Mouse (Mus musculus): ENCODE results near the gene Spsb1. TPM values are rescaled to one million over a fixed set of nuclear protein-coding genes. Genes with fewer than 3 reads are reported as not detected.

Gene Spsb1
- polyA plus RNA-seq, 1 experiment from 2014 or later, result 4.5 TPM

GRCm38 (mm10) chr4:149964285-149964684, 9.4 kb upstream of the Spsb1 start:
- Histone ChIP-seq H3K4me1 (0 out of 2 replicates have a peak, but pooled peaks cover 5% of the 10 kb centered on the region), H3K4me2 (no peak overlapping the region), H3K4me3 (no peak overlapping the region), H3K36me3 (ENCODE audit: poor library complexity, severe bottlenecking) (no peaks in the 10 kb centered on the region), H3K27me3 (no peaks in the 10 kb centered on the region), H3K9me3 (replicated peaks) (no peaks in the 10 kb centered on the region), H3K27ac (no peak overlapping the region), H3K9ac (no peak overlapping the region)
- WGBS, result 83% methylated on average over 8 of the region's 8 CpGs
- no peak for ATAC-seq

- 89% methylated on average over 7 of the region's 7 CpGs for WGBS
- ATAC-seq, result no peak
- no peak overlapping the region for H3K4me2 ChIP-seq
- no peak overlapping the region for H3K9ac ChIP-seq
- no peak overlapping the region for H3K4me3 ChIP-seq
- H3K27me3 ChIP-seq, result peaks cover 21% of the 10 kb centered on the region
- H3K9me3 ChIP-seq (replicated peaks), result no peaks in the 10 kb centered on the region
- no peaks in the 10 kb centered on the region for H3K4me1 ChIP-seq
- no peaks in the 10 kb centered on the region for H3K36me3 ChIP-seq (ENCODE audit: poor library complexity, severe bottlenecking)
- no peak overlapping the region for H3K27ac ChIP-seq
Measured at GRCm38 (mm10) chr4:149960391-149960790, 5.5 kb upstream of the Spsb1 start.

GRCm38 (mm10) chr4:149959816-149960215, 5.0 kb upstream of the Spsb1 start:
- Histone ChIP-seq H3K4me1 (peaks cover 4% of the 10 kb centered on the region; the same call in 1 of the 2 replicates), H3K4me3 (no peak overlapping the region), H3K36me3 (ENCODE audit: poor library complexity, severe bottlenecking) (no peaks in the 10 kb centered on the region), H3K27me3 (peaks cover 26% of the 10 kb centered on the region), H3K4me2 (no peak overlapping the region), H3K27ac (no peak overlapping the region), H3K9ac (no peak overlapping the region), H3K9me3 (replicated peaks) (no peaks in the 10 kb centered on the region)
- 55% methylated on average over 9 of the region's 10 CpGs for WGBS
- ATAC-seq, result no peak

- H3K9ac ChIP-seq, result no peak overlapping the region
- WGBS, result 9% methylated on average over 5 of the region's 5 CpGs
- H3K36me3 ChIP-seq (ENCODE audit: poor library complexity, severe bottlenecking), result no peaks in the 10 kb centered on the region
- no peak overlapping the region for H3K27ac ChIP-seq
- no peak overlapping the region for H3K4me3 ChIP-seq
- no peak overlapping the region for H3K4me2 ChIP-seq
- peaks cover 34% of the 10 kb centered on the region for H3K27me3 ChIP-seq
- no peak for ATAC-seq
- no peaks in the 10 kb centered on the region for H3K9me3 ChIP-seq (replicated peaks)
- peaks cover 14% of the 10 kb centered on the region for H3K4me1 ChIP-seq
Measured at GRCm38 (mm10) chr4:149958566-149958965, 3.7 kb upstream of the Spsb1 start.

GRCm38 (mm10) chr4:149956048-149956447, 1.2 kb upstream of the Spsb1 start:
- H3K4me2 ChIP-seq, result no peak overlapping the region

GRCm38 (mm10) chr4:149955631-149956030, 788 bp upstream of the Spsb1 start:
- Histone ChIP-seq H3K4me1 (peaks cover 28% of the 10 kb centered on the region), H3K27ac (no peak overlapping the region), H3K4me3 (peak overlapping the region; percentile 63; the same call in 1 of the 2 replicates), H3K27me3 (peaks cover 61% of the 10 kb centered on the region), H3K4me2 (peak overlapping the region; percentile 100), H3K9ac (no peak overlapping the region), H3K36me3 (ENCODE audit: poor library complexity, severe bottlenecking) (no peaks in the 10 kb centered on the region), H3K9me3 (replicated peaks) (no peaks in the 10 kb centered on the region)
- WGBS, result 14% methylated on average over 15 of the region's 15 CpGs
- no peak for ATAC-seq

More at GRCm38 (mm10) chr4:149956048-149956447, 1.2 kb upstream of the Spsb1 start:
- Histone ChIP-seq H3K27me3 (peaks cover 59% of the 10 kb centered on the region), H3K4me3 (no peak overlapping the region), H3K9me3 (replicated peaks) (no peaks in the 10 kb centered on the region), H3K36me3 (ENCODE audit: poor library complexity, severe bottlenecking) (no peaks in the 10 kb centered on the region), H3K4me1 (peaks cover 28% of the 10 kb centered on the region), H3K9ac (no peak overlapping the region), H3K27ac (no peak overlapping the region)
- ATAC-seq, result no peak
- 53% methylated on average over 13 of the region's 13 CpGs for WGBS

- 5% methylated on average over 31 of the region's 32 CpGs for WGBS
- H3K9ac ChIP-seq, result peak overlapping the region; percentile 73
- peaks cover 61% of the 10 kb centered on the region for H3K27me3 ChIP-seq
- no peaks in the 10 kb centered on the region for H3K36me3 ChIP-seq (ENCODE audit: poor library complexity, severe bottlenecking)
- no peak overlapping the region for H3K27ac ChIP-seq
- peak overlapping the region; percentile 63 for H3K4me3 ChIP-seq
- peak overlapping the region; percentile 100 for H3K4me2 ChIP-seq
- peaks cover 32% of the 10 kb centered on the region for H3K4me1 ChIP-seq
- ATAC-seq, result peak; percentile 10; the same call in 1 of the 2 replicates
- no peaks in the 10 kb centered on the region for H3K9me3 ChIP-seq (replicated peaks)
Measured at GRCm38 (mm10) chr4:149953621-149954481, 992 bp downstream of the Spsb1 start.

GRCm38 (mm10) chr4:149952201-149952600, 2.6 kb downstream of the Spsb1 start:
- no peak for ATAC-seq
- Histone ChIP-seq H3K4me3 (no peak overlapping the region), H3K27ac (no peak overlapping the region), H3K4me1 (peaks cover 32% of the 10 kb centered on the region), H3K4me2 (no peak overlapping the region), H3K9ac (no peak overlapping the region), H3K9me3 (replicated peaks) (no peaks in the 10 kb centered on the region), H3K36me3 (ENCODE audit: poor library complexity, severe bottlenecking) (no peaks in the 10 kb centered on the region), H3K27me3 (peaks cover 57% of the 10 kb centered on the region)
- 64% methylated on average over 9 of the region's 9 CpGs for WGBS

- Histone ChIP-seq H3K4me2 (no peak overlapping the region), H3K36me3 (ENCODE audit: poor library complexity, severe bottlenecking) (no peaks in the 10 kb centered on the region), H3K9ac (no peak overlapping the region), H3K27ac (no peak overlapping the region), H3K27me3 (peaks cover 47% of the 10 kb centered on the region), H3K9me3 (replicated peaks) (no peaks in the 10 kb centered on the region), H3K4me1 (peaks cover 32% of the 10 kb centered on the region), H3K4me3 (no peak overlapping the region)
- WGBS, result 88% methylated on average over 13 of the region's 13 CpGs
- ATAC-seq, result no peak
Measured at GRCm38 (mm10) chr4:149951201-149951600, 3.6 kb downstream of the Spsb1 start.

- no peak for ATAC-seq
- H3K9me3 ChIP-seq (replicated peaks), result no peaks in the 10 kb centered on the region
- no peaks in the 10 kb centered on the region for H3K36me3 ChIP-seq (ENCODE audit: poor library complexity, severe bottlenecking)
- peaks cover 43% of the 10 kb centered on the region for H3K4me1 ChIP-seq
- H3K27me3 ChIP-seq, result peaks cover 34% of the 10 kb centered on the region
- no peak overlapping the region for H3K4me3 ChIP-seq
- 65% methylated on average over 13 of the region's 13 CpGs for WGBS
- H3K4me2 ChIP-seq, result no peak overlapping the region
- H3K9ac ChIP-seq, result no peak overlapping the region
- H3K27ac ChIP-seq, result no peak overlapping the region
Measured at GRCm38 (mm10) chr4:149949691-149950090, 5.2 kb downstream of the Spsb1 start.

GRCm38 (mm10) chr4:149948119-149948518, 6.7 kb downstream of the Spsb1 start:
- WGBS, result 95% methylated on average over 5 of the region's 5 CpGs
- H3K4me1 ChIP-seq, result peaks cover 44% of the 10 kb centered on the region
- no peak overlapping the region for H3K4me2 ChIP-seq
- H3K36me3 ChIP-seq (ENCODE audit: poor library complexity, severe bottlenecking), result no peaks in the 10 kb centered on the region
- H3K4me3 ChIP-seq, result no peak overlapping the region
- no peaks in the 10 kb centered on the region for H3K9me3 ChIP-seq (replicated peaks)
- H3K9ac ChIP-seq, result no peak overlapping the region
- H3K27ac ChIP-seq, result no peak overlapping the region
- no peak for ATAC-seq
- peaks cover 22% of the 10 kb centered on the region for H3K27me3 ChIP-seq

GRCm38 (mm10) chr4:149947396-149947795, 7.4 kb downstream of the Spsb1 start:
- H3K4me2 ChIP-seq, result no peak overlapping the region
- 87% methylated on average over 5 of the region's 5 CpGs for WGBS

More at GRCm38 (mm10) chr4:149947396-149947795, 7.4 kb downstream of the Spsb1 start:
- Histone ChIP-seq H3K27me3 (peaks cover 16% of the 10 kb centered on the region), H3K9me3 (replicated peaks) (no peaks in the 10 kb centered on the region), H3K4me3 (no peak overlapping the region), H3K36me3 (ENCODE audit: poor library complexity, severe bottlenecking) (no peaks in the 10 kb centered on the region), H3K4me1 (peaks cover 43% of the 10 kb centered on the region), H3K27ac (no peak overlapping the region), H3K9ac (no peak overlapping the region)
- no peak for ATAC-seq
